Mouse (Mus musculus): Measurements from ENCODE around the gene 1700016C15Rik.

1700016C15Rik gene

DNA sequence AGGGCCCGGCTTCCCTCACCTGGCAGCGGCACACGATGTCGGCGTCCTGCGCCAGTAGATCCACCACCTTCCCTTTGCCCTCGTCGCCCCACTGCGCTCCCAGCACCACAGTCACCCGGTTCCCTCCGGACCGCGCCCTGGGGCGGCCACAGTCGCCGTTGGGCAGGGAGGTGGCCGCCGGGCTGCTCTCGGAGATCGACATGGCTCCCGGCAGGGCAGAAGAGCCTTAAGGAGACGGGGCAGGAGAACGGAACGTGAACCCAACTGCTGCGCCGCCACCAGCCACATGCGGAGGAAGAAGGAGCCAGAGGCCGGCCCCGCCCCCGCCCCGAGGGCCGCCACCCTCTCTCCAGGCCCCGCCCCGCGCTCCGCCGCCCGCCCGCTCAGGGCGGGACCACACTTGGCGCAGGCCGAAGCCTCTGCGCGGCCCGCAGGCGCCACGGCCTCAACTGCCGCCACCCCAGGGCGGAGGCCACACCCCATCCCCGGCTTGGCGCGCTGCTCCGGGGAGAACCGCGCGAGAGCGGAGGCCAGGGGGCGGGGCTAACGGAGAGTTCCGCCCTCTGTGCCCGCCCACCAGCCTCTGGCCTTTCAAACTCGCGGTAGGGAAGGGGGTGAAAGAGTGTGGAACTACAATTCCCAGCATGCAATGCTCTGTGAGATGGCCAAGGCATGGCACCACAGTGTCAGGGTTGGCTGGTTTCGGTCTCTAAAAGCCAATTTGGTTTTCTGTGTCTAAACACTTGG lies 66.8 kb downstream of the 1700016C15Rik start, which contains the start of gene Adss:
Gene Adss, minus strand, starts transcription at position 319 of the 747 bp plus-strand sequence.
- peak; percentile 97 to 98 for DNase-seq (ENCODE audit: low spot score in 2 of 2)

GRCm38 (mm10) chr1:177797151-177797755 lies 67.6 kb downstream of the 1700016C15Rik start:
- DNase-seq (ENCODE audit: low spot score in 2 of 2) = no peak

Data from left cerebral cortex, adult 9 months (tissue).